Mouse (Mus musculus) hindbrain, postnatal 0 days (tissue): Measurements from ENCODE around the gene Lgals4. TPM values are rescaled to one million over a fixed set of nuclear protein-coding genes. Genes with fewer than 3 reads are reported as not detected.

Experiments
- ATAC-seq: fragments of 200-750 bp; cut with Nextera tagmentation; 2 replicates; pipeline ENCODE4 v1.8.0; 2017; ENCODE audit warnings: mild to moderate bottlenecking, moderate TSS enrichment, moderate library complexity
- DNase-seq: peaks from one replicate; pipeline ENCODE4 v3.0.0-alpha.2; 2015; ENCODE audit warnings: low spot score
- H3K27ac ChIP-seq: fragments of 300-500 bp; sonication (generic); 2 replicates; pipeline ENCODE4 v1.5.1; 2014; ENCODE audit warnings: mild to moderate bottlenecking
- H3K27me3 ChIP-seq: fragments of 300-500 bp; sonication (generic); 2 replicates; pipeline ENCODE4 v1.6.1; 2014; ENCODE audit warnings: low read length, mixed read lengths; ENCODE audit not compliant: insufficient read depth
- H3K36me3 ChIP-seq: fragments of 300-500 bp; sonication (generic); 2 replicates; pipeline ENCODE4 v1.6.1; 2014; ENCODE audit warnings: low read length, mixed read lengths; ENCODE audit not compliant: insufficient read depth
- H3K4me1 ChIP-seq: fragments of 300-500 bp; sonication (generic); 2 replicates; pipeline ENCODE4 v1.6.1; 2014; ENCODE audit warnings: antibody characterized with exemption, low read length, mixed read lengths; ENCODE audit not compliant: insufficient read depth
- H3K4me2 ChIP-seq: fragments of 300-500 bp; sonication (generic); 2 replicates; pipeline ENCODE4 v1.6.1; 2014; ENCODE audit warnings: low read depth, mild to moderate bottlenecking, low read length, moderate library complexity, mixed read lengths
- H3K4me3 ChIP-seq: fragments of 300-500 bp; sonication (generic); 2 replicates; pipeline ENCODE4 v1.5.1; 2014; ENCODE audit warnings: low read length
- H3K9ac ChIP-seq: fragments of 300-500 bp; sonication (generic); replicated peaks from 2 replicates; pipeline ENCODE4 v1.6.1; 2014; ENCODE audit warnings: mild to moderate bottlenecking, low read length, moderate library complexity, mixed read lengths
- H3K9me3 ChIP-seq: fragments of 300-500 bp; sonication (generic); 2 replicates; pipeline ENCODE4 v1.6.1; 2016; ENCODE audit warnings: low read length, mixed read lengths
- CTCF ChIP-seq: IDR thresholded peaks from 2 replicates; pipeline ENCODE4 v1.5.1; 2016; ENCODE audit warnings: antibody characterized with exemption, control low read depth, low read depth
- WGBS: fragments of 180-500 bp; shearing (Covaris S2); extraction: QIAGEN DNeasy Blood & Tissue Kit; methylation state at CpG from one replicate; pipeline ENCODE4 v1.1.7; 2014; 5-methylcytosine and 5-hydroxymethylcytosine counted together
- polyA plus RNA-seq: library from polyadenylated mRNA; unstranded; fragments of >200 nt; fragmentation: Nextera tagmentation; extraction: Ambion mirVana; gene quantifications from 2 replicates; pipeline ENCODE4 v1.2.1, GENCODE M21; 2015
- total RNA-seq: library from RNA; depleted of rRNA; stranded (reverse); fragments of >200 nt; gene quantifications from 2 replicates; pipeline ENCODE4 v1.2.3, GENCODE M21; 2014

Lgals4 gene
- total and polyA plus RNA-seq, 2 experiments from 2014 or later = 5.8 to 8.4 TPM

GRCm38 (mm10) chr7:28821261-28821831, 12.3 kb upstream of the Lgals4 start:
- no peak overlapping the region for H3K9ac ChIP-seq
- peak overlapping the region; percentile 46; the same call in 1 of the 2 replicates for H3K27ac ChIP-seq
- TF ChIP-seq CTCF = no peak
- no peak overlapping the region for H3K4me3 ChIP-seq
- 41% methylated on average over 10 of the region's 10 CpGs for WGBS
- 0 out of 2 replicates have a peak, but pooled peaks cover 13% of the 10 kb centered on the region for H3K4me1 ChIP-seq
- H3K4me2 ChIP-seq = no peak overlapping the region
- DNase-seq (peak; percentile 23), ATAC-seq (0 out of 2 replicates have a peak, but pooled peaks have one; percentile 3)
- no peaks in the 10 kb centered on the region for H3K9me3 ChIP-seq
- H3K36me3 ChIP-seq = peaks cover 42% of the 10 kb centered on the region
- H3K27me3 ChIP-seq = no peaks in the 10 kb centered on the region

GRCm38 (mm10) chr7:28822556-28822955, 11.1 kb upstream of the Lgals4 start:
- ATAC-seq (no peak), DNase-seq (no peak)
- Histone ChIP-seq H3K4me2 (no peak overlapping the region), H3K4me3 (no peak overlapping the region), H3K9me3 (no peaks in the 10 kb centered on the region), H3K4me1 (0 out of 2 replicates have a peak, but pooled peaks cover 13% of the 10 kb centered on the region), H3K27ac (no peak overlapping the region), H3K9ac (no peak overlapping the region), H3K36me3 (peaks cover 32% of the 10 kb centered on the region), H3K27me3 (no peaks in the 10 kb centered on the region)
- 55% methylated on average over 1 of the region's 1 CpGs for WGBS
- no peak for TF ChIP-seq CTCF

DNA sequence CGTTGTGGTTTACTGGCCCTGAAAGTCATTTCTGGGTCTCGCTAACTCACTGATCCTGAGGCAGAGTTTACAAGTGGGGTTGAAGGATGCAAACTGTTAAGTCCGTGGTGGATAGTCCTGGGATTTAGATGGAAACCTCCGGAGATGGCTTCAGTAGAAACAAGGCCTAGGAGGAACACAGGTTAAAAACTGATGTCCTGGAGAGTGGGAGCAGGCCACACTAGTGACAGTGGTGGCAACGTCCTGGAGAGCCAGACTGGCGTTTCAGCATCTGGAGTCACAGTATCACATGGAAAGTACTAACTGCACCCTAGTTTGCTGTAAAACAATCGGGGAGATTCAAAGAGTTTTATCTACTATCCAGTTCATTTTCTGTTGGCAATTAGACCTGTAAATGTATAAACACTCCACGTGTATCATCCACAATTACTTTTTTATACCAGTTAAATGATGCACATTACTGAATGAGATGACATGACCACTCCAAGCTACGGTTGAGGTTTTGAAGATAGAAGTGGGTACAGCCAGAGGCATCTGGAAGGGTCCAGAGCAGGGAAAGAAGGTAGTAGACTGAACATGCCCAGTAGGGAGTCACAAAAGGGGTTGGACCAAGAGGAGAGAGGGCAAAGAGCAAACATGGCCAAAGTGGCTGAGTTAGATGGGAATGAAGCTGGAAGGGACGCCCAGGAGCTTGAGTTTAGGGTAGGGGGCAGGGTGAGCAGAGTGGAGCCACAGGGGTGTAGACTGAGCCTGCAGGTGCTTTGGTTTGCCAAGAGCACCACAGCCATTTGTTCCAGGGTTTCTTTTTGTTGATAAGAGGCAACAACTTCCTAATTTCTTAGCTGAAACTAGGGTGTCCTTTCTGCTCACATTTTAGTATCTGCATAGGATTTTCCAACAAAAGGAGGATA, 10.4 kb upstream of the Lgals4 start:
- Histone ChIP-seq H3K9ac (no peak overlapping the region), H3K4me1 (0 out of 2 replicates have a peak, but pooled peaks cover 13% of the 10 kb centered on the region), H3K4me3 (no peak overlapping the region), H3K36me3 (peaks cover 27% of the 10 kb centered on the region), H3K27ac (no peak overlapping the region), H3K4me2 (no peak overlapping the region), H3K9me3 (no peaks in the 10 kb centered on the region), H3K27me3 (no peaks in the 10 kb centered on the region)
- no peak for TF ChIP-seq CTCF
- DNase-seq (no peak), ATAC-seq (no peak)
- WGBS = 58% methylated on average over 10 of the region's 10 CpGs

- 56% methylated on average over 2 of the region's 2 CpGs for WGBS
- H3K27me3 ChIP-seq = no peaks in the 10 kb centered on the region
- H3K36me3 ChIP-seq = peaks cover 23% of the 10 kb centered on the region
- H3K4me2 ChIP-seq = no peak overlapping the region
- H3K9me3 ChIP-seq = no peaks in the 10 kb centered on the region
- no peak for TF ChIP-seq CTCF
- H3K4me3 ChIP-seq = no peak overlapping the region
- peak overlapping the region; percentile 79; the same call in 1 of the 2 replicates for H3K27ac ChIP-seq
- H3K9ac ChIP-seq = no peak overlapping the region
- no peak for ATAC-seq
- no peak for DNase-seq
- H3K4me1 ChIP-seq = 0 out of 2 replicates have a peak, but pooled peaks cover 13% of the 10 kb centered on the region
Measured at GRCm38 (mm10) chr7:28823932-28824331, 9.7 kb upstream of the Lgals4 start.

DNA sequence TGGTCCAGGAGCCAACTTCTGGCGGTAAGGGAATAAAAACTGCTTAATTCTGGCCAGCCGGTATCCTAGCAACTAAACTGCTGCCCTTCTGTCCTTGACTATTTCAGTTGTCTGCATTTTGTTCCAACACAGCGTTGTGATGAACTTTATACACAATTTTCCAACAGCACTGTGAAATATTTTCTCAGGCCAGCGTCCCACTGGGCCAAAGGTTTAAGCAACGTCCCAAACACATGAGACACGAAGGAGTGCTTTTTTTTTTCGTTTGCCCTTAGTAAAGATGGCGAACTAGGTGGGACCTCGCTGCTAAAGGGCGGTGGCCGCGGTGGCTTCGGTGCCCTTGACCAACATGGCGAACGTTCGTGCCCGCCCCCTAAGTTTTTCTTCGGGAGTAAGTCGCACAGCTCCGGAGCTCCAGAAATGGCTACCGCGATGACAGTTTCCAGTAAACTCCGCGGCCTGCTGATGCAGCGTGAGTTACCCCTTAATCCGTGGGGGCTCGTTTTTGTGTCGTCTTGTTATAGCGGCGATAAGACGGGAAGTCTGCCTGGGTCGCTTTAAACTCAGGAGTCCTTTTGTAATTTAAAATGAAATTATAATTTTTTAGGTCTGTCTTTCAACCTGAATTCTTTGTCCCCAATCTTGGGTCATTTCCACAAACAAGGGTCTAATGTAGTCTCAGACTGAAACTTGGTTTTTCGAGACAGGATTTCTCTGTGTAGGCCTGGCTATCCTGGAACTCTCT, 8.5 kb upstream of the Lgals4 start, which contains the start of gene Ech1:
Gene Ech1 (plus strand): TSS at position 277 of the 745 bp plus-strand sequence.
- DNase-seq (peak; percentile 96), ATAC-seq (peak; percentile 87)
- WGBS = 2% methylated on average over 33 of the region's 33 CpGs
- TF ChIP-seq CTCF = no peak; the same call in 1 of the 2 replicates
- Histone ChIP-seq H3K4me1 (0 out of 2 replicates have a peak, but pooled peaks cover 13% of the 10 kb centered on the region), H3K27ac (peak within 1 kb of the TSS; percentile 79), H3K27me3 (no peaks in the 10 kb centered on the region), H3K4me2 (peak within 1 kb of the TSS; percentile 61), H3K9ac (peak within 1 kb of the TSS; percentile 56), H3K36me3 (peaks cover 22% of the 10 kb centered on the region), H3K4me3 (peak within 1 kb of the TSS; percentile 47), H3K9me3 (no peaks in the 10 kb centered on the region)
